Mouse (Mus musculus) small intestine, adult 2 months (tissue): ENCODE data around the gene Wnk2.

Experiments
- CTCF ChIP-seq: fragments of 200-500 bp; IDR thresholded peaks from 2 replicates; pipeline ENCODE4 v1.5.1; 2012; ENCODE audit warnings: low read depth, mild to moderate bottlenecking, control low read depth, inconsistent platforms, low read length, moderate library complexity, mixed read lengths; ENCODE audit not compliant: insufficient replicate concordance, insufficient read length; ENCODE audit errors: extremely low read depth
- POLR2A ChIP-seq: fragments of 200-500 bp; IDR thresholded peaks from 2 replicates; pipeline ENCODE4 v1.6.1; 2012; ENCODE audit warnings: low read depth, mild to moderate bottlenecking, control low read depth, inconsistent platforms, low read length, moderate library complexity

DNA sequence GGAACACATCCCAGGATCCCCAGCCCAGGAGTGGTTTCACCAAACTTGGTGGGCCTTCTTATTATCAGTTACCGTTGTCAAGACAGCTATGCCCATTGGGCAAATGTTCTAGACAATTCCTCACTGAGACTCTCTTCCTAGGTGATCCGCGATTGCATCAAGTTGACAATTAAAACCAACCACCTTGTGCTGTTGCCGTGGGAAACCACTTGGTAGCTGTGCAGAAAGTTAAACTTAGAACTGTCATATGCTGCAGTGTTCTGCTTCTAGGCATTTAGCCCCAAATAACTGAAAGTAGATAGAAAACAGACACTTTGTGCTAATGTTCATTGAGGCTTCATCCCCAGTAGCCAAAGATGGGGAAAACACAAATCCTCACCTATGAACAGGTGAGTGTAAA lies 151.1 kb downstream of the Wnk2 start:
- TF ChIP-seq CTCF (no peak), POLR2A (no peak)
